Mouse (Mus musculus): Measurements from ENCODE around the gene Lamb3.
A peak's percentile ranks its signal among the peaks of the same experiment; 100 is the strongest.
"Not testable (repeated sequence)": the region's sequence is repeated elsewhere in the genome, so short reads cannot be mapped to it uniquely, and the experiment has no call there.

The Lamb3 gene

DNA sequence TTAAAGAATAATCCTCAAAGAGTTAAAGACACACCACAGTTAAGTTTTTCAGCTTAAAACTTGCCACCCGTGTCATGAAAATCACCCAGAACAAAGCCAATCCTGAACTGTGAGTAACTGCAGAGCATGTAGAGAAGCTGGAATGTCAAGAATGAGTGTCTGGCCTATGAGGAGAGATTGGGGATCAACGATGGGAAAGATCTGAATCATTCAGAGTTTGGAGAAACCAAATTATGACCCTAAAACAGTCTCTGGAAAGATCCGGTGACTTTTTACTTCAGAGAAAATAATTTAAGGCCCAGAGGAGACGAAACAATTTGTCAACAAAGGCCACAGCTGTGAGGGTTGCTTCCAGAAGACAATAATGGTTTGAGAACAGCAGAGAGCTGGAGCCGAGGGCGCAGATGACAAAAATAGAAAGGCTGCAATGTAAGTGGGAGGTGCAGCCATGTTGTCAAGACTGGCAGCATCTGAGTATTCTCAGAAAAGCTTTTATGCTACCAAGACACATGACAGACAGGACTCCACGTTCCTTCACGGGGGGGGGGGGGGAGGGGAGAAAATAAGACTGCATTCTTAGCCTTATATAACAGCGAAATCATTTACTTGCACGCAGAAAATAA lies 36.2 kb downstream of the Lamb3 start:
- no peak for DNase-seq (ENCODE audit: low read depth, low spot score)

- no peak for DNase-seq (ENCODE audit: low read depth, low spot score)
Measured at GRCm38 (mm10) chr1:193244235-193244634, 36.7 kb downstream of the Lamb3 start.

- no peak for DNase-seq (ENCODE audit: low read depth, low spot score)
Measured at GRCm38 (mm10) chr1:193250026-193250425, 42.5 kb downstream of the Lamb3 start.

- DNase-seq (ENCODE audit: low read depth, low spot score) = no peak
Measured at GRCm38 (mm10) chr1:193251386-193251785, 43.9 kb downstream of the Lamb3 start.

- DNase-seq (ENCODE audit: low read depth, low spot score) = no peak
Measured at GRCm38 (mm10) chr1:193252616-193253015, 45.1 kb downstream of the Lamb3 start.

- DNase-seq (ENCODE audit: low read depth, low spot score) = not testable (repeated sequence)
Measured at GRCm38 (mm10) chr1:193253895-193254294, 46.4 kb downstream of the Lamb3 start.

DNA sequence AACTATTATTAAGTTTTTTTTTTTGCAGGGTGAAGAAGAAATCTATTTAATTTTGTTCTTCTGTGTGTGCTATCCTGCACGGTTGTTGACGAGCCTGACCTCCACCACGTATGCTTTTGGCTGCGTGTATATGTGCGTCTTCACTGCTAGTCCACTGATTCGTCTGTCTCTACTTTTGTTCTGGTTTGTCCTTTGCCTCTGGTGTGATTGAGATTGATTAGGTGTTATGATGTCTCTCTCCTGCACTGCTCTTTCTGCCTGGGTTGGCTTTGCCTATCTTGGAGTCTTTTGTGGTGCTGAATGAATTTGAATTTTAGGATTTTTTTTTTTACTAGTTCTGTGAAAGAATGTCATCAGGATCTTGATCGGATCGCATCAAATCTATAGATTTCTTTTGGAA lies 47.5 kb downstream of the Lamb3 start:
- no peak for DNase-seq (ENCODE audit: low read depth, low spot score)

GRCm38 (mm10) chr1:193255488-193256288 lies 48.2 kb downstream of the Lamb3 start:
- DNase-seq (ENCODE audit: low read depth, low spot score) = peak; percentile 21

GRCm38 (mm10) chr1:193256289-193256577 lies 48.7 kb downstream of the Lamb3 start:
- no peak for DNase-seq (ENCODE audit: low read depth, low spot score)

DNA sequence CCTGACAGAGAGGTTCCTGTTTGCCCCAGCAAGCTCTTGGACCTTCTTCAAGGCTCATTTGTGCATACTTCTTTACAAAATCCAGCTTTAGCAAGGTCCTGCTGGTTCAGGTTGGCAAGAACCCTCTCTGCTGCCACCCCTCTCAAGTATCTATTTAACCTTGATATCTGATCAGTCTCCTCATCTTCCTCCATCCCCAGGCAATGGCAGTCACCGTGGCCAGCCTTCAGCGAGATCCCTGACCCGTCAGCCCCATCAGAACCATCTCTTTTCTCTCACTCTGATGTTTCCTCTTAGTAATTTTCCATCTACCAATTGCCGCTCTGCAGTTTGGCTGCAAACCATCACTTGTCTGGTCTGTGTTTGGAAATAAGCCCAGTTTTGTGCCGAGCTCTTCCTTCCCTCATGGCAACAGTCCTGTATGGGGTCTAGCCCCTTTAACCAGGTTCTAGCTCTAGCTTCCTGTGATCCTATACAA lies 49.2 kb downstream of the Lamb3 start:
- no peak for DNase-seq (ENCODE audit: low read depth, low spot score)

DNA sequence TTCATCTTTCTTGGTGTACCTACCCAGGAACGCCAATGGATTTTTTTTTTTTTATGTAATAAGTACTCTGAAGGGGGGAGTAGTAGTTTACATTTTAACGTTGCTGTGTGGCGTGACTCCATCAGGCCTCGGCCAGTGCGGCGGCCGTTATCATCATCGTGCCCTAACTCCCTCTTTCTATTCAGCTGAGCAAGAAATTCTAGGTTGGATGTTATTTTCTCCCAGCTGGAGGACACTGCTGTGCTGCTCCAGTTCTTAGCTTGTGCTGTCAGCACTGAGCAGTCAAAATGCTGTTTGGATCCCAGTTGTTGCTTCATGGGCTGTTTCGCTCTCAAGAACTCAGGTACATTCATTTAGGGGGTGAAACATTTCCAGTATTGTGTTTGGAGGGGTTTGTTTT lies 52.1 kb downstream of the Lamb3 start:
- DNase-seq (ENCODE audit: low read depth, low spot score) = no peak

DNA sequence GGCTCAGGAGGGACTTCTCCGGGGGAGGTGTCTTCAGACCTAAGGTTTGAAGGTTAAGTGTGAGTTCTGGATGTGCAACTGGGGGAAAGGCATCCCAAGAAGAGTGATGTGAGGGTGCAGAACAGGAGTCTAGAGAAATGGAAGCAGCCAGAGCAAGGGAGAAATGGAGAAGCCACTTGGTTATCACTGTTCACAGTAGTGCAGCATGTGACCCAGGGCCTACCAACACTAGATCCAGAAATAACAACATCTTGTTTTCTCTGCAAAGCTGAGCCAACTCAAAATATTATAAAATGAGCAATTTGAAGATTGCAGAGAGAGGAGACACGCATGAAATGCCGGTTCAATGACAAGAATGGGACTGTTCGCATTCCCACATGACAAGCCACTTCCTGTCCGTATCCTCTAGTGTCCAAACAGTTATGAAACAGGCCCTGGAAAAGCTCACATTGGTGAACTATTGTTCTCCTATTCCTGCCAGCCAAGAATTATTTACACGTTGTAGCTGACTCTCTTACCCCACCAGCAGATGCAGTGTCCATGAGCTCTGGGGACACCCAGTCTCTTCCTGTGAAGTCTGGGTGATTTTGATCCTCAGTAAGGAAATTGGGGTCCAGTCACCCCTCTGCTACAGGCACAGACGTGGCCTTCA lies 54.5 kb downstream of the Lamb3 start:
- DNase-seq (ENCODE audit: low read depth, low spot score) = no peak

- no peak for DNase-seq (ENCODE audit: low read depth, low spot score)
Measured at GRCm38 (mm10) chr1:193263026-193263907, 55.8 kb downstream of the Lamb3 start.

DNA sequence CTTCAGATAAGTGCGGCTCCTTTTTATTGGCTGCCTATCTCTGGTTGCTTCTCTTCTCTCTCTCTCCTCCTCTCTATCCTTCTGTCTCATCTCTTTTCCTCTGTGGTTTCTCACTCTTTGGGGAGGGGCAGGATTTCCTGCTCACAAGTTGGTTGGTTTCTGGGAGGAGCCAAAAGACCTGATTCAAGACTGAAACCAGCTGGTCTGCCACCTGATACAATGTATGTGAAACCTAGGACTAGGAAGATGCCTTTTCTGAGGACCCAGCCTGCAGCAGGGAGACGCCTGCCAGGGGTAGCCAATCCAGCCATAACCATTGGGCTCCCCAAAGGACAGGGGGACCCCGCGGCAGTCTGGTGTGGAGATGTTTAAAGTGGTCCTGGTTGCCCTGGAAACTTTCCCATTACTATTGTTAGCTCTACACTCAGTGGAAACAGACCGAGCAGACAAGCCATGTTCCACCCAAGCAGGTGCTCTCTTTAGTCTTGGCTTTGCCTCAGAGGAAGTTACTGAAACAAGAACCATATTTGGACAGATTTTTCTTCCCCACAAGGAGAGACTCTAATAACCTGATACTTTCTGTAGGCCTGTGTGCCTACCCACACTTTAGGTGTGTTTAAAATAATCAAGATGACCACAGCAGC lies 56.6 kb downstream of the Lamb3 start, which contains the start of gene Hsd11b1:
Gene Hsd11b1 (minus strand): TSS at position 121 of the 644 bp plus-strand sequence.
- no peak for DNase-seq (ENCODE audit: low read depth, low spot score)

DNA sequence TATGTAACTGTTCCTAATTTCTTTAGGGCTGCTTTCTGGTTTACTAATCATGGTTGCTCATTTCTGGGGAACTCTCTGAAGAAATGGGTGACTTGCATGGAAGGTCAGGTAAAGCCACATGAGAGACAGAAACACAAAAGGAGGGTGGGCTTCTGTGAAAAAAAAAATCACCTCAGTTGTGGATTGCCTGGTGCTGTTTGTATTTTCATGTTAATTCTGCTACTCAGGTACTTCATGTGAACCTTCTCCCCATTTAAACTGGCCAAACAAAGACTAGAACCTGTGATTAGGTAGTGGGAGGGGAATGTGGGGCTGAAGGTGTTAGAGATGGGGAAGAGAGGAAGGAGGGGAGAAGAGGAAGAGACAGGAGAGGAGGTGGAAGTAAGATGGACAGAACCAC lies 58.2 kb downstream of the Lamb3 start:
- DNase-seq (ENCODE audit: low read depth, low spot score) = no peak

DNA sequence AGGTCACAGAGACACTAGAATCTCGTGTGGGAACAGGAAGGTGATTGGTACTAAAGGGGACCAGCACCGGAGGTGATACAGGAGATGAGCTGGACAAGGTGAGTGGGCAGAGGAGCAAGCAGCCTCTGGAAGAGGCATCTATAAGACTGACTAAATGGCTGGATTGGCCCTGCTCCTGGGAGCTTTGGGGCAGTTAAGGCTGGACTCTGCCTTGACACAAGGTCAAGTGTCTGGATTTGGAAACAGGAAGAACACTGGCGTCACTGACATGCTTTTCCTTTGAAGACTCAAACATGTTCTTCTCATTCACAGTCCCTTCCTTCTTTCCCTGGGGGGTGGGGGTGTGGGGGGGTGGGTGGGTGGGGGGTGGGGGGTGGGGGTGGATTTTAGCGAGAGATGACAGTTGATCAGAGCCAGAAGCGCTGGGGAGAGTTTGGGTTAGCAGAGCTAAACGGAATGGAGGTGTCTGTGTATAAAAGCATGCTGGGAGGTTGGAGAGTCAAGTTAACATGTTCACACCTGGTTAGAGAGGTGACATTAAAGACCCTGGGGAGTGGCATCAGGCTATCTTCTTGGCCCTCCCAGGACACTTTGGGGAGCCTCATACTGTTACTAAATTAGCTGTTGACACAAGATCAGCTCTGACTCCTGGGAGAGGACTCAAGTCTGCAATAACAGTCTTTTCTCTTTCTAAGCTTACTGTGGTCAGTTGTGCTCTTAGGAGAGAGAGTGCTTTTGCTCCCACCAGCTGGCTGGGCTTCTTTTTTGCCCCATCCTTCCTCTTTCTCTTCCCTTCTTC lies 63.7 kb downstream of the Lamb3 start:
- no peak for DNase-seq (ENCODE audit: low read depth, low spot score)

DNA sequence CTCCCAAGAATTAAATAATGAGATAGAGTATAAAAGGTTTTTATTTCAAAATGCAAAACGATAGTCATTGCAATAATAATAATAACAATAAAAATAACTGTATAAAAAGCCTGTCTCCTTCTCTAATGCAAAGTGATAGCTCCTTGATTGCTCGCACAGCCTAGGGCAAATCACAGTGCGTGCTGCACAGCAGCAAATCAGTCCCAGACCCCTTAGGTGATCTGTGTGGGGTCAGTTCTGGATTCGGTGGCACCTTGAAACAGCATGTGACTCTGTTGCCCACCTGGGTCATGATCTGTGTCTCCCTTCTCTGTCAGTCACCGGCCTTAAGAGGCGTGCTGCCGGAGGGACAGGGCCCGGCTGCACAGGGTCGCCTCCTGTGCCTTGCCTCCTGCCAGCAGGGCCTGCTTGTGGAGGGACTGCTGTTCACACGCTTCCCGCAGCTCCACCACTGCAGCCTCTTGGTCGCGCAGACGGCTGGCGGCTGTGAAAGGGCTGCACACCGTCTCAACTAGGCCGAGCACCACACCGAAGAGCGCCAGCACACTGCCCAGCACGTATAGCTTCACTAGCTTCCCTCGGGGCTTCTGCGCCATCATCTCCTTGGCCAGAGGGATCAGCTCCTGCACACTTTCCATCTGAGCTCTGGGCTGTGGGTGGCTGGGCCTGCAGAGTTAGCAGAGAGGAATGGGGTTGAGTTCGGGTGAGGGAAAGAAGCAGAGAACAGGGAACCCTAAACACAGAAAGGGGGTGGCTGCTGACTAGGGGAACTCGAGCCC lies 64.8 kb downstream of the Lamb3 start:
- peak; percentile 60 for DNase-seq (ENCODE audit: low read depth, low spot score)

GRCm38 (mm10) chr1:193272916-193273601 lies 65.6 kb downstream of the Lamb3 start, which contains the start of gene G0s2:
Gene G0s2 (minus strand): TSS chr1:193273217.
- DNase-seq (ENCODE audit: low read depth, low spot score) = peak; percentile 87
